Mouse (Mus musculus) left cerebral cortex, adult 2 months (tissue): Measurements from ENCODE around the gene Adgrv1. TPM values are rescaled to one million over a fixed set of nuclear protein-coding genes. Genes with fewer than 3 reads are reported as not detected.

Experiments
- DNase-seq, 2 experiments: peaks; one replicate each; pipeline ENCODE4 v3.0.0; 2021 to 2022; ENCODE audit warnings: low spot score in 2 of 2, mixed read lengths in 1 of 2; ENCODE audit errors: extremely low spot score in 1 of 2
- H3K27ac ChIP-seq: fragments of 200-600 bp; 2 replicates; pipeline ENCODE4 v1.8.1; 2022
- H3K4me3 ChIP-seq: fragments of 200-600 bp; 2 replicates; pipeline ENCODE4 v1.8.1; 2022
- CTCF ChIP-seq: fragments of 200-600 bp; IDR thresholded peaks from 2 replicates; pipeline ENCODE4 v1.8.1; 2022; ENCODE audit warnings: antibody characterized with exemption, mild to moderate bottlenecking, moderate library complexity
- intact Hi-C: fragments of 180-260 bp; cut with DNase I; formaldehyde crosslinking; loops from one replicate; pipeline ENCODE4 v1.15.1; 2025
- total RNA-seq, 2 experiments: library from RNA; stranded (reverse); gene quantifications; 2 replicates each; pipeline ENCODE4 v1.2.3; 2021

Gene Adgrv1
- total RNA-seq, 2 experiments from 2014 or later: 1.4 to 1.6 TPM

DNA sequence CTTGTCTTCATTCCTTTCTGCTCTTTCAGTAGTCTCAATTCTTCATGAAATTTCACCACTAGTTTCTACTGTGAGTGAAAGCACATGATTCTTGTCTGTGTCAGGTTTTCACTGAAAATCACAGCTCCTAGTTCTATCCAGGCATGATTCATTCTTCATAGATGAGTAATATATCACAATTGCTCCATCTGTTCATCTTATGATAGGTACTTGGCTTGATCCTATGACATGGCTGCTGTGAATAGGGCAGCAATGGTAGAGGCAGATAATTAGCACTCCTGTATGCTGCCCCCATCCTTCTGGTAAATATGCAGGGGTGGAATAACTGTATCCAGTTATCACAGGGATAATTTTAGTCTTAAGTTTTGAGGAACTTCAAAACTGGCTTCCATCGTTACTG is 368.5 kb downstream of the Adgrv1 start:
- intact Hi-C loops: no loop called here
- no peak for DNase-seq
- Histone ChIP-seq H3K27ac (no peak overlapping the region), H3K4me3 (no peak overlapping the region)
- TF ChIP-seq CTCF: no peak

DNA sequence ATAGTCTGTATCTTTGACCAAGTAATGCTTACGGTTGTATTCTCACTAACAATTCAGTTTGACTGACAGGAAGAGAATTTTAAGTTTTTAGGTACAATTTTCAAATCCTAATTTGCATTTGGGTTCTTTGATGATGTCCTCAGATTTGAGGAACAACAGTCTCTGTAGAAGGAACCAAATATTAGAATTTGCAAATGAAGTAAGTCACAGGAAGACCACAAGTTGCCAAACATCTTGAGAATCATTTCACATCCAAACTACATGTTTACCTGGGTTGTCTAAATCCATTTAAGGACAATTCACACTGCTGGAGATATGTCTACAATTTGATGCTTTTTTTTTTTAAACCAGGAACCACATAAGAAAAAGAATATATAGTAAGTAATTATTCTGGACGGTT is 391.8 kb downstream of the Adgrv1 start:
- no peak for DNase-seq
- H3K4me3 ChIP-seq: no peak overlapping the region
- TF ChIP-seq CTCF: no peak
- intact Hi-C loops: no loop called here
- H3K27ac ChIP-seq: no peak overlapping the region

DNA sequence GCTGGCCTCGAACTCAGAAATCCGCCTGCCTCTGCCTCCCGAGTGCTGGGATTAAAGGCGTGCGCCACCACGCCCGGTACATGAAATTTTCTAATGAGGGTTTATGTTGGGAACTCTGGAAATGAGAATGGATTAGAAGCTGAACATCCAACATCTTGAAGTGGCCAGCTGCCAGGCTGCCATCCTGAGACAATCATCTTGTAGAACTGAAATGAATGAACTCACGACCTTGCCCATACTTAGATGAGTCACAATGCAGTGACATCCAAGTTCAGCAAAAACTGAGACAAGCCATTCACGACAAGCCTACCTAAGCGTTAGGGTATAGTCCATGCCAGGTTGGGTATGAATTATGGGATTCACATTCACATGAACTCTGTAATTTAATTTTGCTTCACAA is 393.1 kb downstream of the Adgrv1 start:
- TF ChIP-seq CTCF: no peak
- intact Hi-C loops: no loop called here
- no peak for DNase-seq

DNA sequence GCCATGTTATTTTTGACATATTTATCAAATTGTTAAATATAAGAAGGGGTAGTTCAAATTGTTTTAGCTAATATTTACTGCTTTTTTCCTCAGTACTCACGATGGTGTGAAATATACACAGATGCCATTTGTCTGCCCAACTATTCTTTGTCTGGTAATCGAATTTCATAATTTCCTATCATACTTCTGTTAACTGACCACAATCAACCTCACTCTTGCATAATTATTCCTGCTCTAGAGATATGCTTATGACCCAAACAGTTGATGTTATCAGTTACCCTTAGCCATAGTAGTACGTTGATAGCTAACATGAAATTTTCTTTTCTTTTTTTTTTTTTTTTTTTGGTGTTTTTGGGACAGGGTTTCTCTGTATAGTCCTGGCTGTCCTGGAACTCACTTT is 393.5 kb downstream of the Adgrv1 start:
- intact Hi-C loops: no loop called here
- DNase-seq: no peak
- no peak overlapping the region for H3K4me3 ChIP-seq
- H3K27ac ChIP-seq: no peak overlapping the region
- no peak for TF ChIP-seq CTCF

More for the DNA sequence above, 393.1 kb downstream of the Adgrv1 start:
- no peak overlapping the region for H3K4me3 ChIP-seq
- H3K27ac ChIP-seq: no peak overlapping the region

DNA sequence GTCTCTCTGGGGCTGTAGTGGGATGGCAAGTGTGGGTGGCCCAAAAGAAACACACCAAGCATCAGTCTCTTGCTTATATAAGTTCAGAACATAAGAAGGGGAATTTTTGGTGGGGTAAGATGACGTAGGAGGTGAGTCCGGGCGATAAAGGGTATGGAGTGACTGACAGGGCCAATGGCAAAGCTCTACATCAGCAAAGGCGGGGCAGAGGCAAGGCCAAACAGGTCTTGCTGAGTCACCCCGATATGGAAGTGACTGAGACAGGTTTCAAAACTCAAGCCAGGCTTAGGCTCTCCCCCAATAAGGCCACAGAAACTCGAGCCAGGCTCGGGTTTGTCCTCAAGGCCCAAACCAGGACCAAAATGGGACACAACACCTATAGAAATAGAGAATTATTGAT is 394.1 kb downstream of the Adgrv1 start:
- H3K4me3 ChIP-seq: no peak overlapping the region
- intact Hi-C loops: no loop called here
- no peak for DNase-seq
- no peak for TF ChIP-seq CTCF
- H3K27ac ChIP-seq: no peak overlapping the region

DNA sequence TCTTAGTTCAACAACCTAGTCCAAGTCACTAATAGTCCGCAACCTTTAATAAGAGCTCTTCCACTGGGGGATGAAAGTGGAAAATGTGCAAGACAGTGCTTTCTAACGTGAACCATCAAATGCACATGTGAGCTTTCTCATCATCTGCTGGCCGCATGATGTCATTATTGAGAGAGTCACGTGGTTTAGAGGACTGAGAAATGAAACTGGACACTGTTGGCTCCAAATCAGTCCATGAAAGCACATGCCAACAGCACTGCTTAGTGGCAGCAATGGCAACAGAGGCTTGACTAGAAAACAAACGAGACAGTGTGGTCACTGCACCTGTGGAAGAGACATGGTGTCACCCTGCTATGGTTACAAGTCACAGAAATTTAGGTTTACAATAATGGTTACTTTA is 395.0 kb downstream of the Adgrv1 start:
- Histone ChIP-seq H3K27ac (no peak overlapping the region), H3K4me3 (no peak overlapping the region)
- no peak for TF ChIP-seq CTCF
- intact Hi-C loops: no loop called here
- DNase-seq: no peak

DNA sequence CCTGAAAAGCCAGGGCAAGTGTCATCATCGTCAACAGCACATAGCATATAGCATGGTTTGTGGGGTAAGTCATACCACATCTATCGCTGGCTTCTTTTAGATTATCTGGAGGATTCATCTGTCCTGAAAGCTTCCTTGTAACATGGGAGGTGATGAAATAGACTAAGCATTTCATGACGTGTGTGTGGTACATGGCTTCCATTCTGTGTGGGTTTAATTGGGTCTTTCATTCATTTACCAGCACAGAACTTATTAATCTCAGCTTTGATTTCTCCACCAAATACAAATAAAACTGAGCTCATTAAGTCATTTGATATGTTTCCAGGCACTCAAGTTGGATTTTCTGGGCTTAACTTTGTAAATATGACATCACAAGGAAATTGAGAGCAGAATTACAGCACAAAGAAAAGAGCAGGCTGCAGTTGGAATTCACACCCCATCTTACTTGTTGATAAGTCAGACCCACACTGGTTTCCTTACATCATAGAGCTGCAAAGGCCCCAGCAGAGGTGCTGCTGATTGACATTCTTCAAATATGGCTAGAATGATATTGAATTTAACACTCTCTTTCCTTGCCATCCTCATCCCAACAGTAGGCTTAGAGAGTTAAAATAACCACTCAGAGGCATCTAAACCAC is 396.1 kb downstream of the Adgrv1 start:
- intact Hi-C loops: no loop called here
- H3K27ac ChIP-seq: no peak overlapping the region
- TF ChIP-seq CTCF: no peak
- H3K4me3 ChIP-seq: no peak overlapping the region
- DNase-seq: no peak

DNA sequence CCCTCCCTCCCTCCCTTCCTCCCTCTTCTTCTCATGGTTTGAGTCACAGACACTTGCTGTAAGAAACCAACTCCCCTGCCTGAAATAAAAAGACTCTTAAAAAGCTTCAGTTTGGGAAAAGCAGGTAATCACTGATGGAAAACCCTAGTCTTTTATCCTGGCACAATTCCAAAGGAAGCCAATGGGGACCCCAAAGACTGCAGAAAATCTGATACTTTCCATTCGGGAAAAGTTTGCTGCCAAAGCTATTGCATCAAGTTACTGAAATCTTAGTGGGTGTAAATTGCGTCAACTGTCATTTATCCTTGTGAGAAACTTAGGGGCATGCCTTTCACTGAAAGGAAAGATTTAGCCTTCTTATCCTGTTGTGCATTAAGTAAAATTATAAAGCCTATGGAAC is 398.9 kb downstream of the Adgrv1 start:
- DNase-seq: no peak
- intact Hi-C loops: no loop called here

DNA sequence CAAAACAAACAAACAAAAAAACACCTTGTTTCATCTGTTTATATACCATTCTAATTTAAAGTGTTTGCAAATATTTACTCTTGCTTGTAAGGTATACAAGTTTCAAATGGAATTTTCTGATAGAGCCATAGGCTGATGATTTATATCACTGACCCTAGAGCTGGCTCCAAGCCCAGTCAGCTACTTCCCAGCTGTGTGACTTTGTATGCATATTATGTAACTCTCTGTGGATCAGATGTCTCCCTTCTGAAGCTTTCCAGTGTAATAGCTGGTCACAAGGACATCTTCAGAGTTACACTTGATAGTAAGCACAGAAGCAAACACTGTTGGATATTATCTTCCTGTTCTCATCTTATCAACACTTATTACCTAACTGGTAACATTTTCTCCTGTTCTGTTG is 400.1 kb downstream of the Adgrv1 start:
- intact Hi-C loops: no loop called here
- TF ChIP-seq CTCF: no peak
- Histone ChIP-seq H3K4me3 (no peak overlapping the region), H3K27ac (no peak overlapping the region)
- DNase-seq: no peak

More for the DNA sequence above, 398.9 kb downstream of the Adgrv1 start:
- no peak overlapping the region for H3K4me3 ChIP-seq
- no peak for TF ChIP-seq CTCF
- no peak overlapping the region for H3K27ac ChIP-seq

DNA sequence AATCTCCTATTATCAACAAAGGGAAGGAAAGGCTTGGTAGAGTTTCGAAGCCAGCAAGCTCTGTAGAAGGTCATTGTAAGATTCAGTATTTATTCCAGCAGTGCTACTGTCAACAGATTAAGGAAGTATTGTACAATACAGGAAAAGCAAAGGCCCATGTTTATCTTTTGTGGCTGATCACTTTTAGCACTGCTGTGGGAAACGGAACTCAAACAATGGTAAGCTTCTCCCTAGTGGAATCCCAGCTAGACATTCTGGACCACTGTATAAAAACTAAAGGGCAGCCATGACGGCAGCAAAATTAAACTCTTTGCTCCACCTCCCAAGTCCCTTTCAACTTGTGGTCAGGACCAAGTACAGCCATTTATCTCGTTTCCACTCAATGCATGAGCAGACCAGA is 402.8 kb downstream of the Adgrv1 start:
- H3K27ac ChIP-seq: no peak overlapping the region
- intact Hi-C loops: no loop called here
- H3K4me3 ChIP-seq: no peak overlapping the region
- DNase-seq: no peak
- no peak for TF ChIP-seq CTCF

DNA sequence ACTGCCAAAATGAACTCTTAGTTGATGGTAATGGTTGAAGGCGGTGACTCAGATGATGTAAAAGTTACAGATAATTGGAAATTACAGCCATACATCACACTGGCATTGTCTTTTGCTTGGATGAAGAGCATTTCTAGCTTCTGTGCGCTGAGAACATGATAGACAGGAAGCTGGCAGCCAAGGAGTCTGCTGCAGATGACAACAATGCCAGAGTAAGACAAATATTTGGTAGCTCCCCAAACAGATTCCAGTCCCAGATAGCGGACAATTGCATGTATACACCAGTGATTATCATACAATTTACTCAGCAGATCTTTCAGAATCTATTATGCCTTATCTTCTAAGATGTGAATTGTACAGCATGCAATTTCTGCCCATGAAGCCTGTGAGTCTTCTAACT is 409.2 kb downstream of the Adgrv1 start:
- DNase-seq: no peak
- TF ChIP-seq CTCF: no peak
- intact Hi-C loops: no loop called here
- H3K4me3 ChIP-seq: no peak overlapping the region
- no peak overlapping the region for H3K27ac ChIP-seq

DNA sequence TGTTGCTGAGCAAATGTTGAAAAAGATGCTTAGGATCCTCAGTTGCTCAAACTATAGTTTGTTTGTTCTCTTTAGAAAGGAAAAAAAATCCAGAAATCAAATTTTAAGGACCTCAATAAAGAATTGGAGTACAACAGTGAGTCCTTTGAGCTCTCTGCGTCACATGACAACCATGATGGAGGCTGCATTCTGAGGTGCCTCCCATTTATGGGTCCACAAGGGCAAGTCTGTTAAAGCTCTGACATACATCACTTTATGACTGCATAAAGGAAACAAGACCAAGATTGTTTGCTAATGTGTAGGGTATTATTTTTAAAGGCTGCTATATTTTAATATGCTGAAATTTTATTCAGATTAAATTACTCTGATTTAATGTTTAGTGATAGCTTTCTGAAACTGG is 410.6 kb downstream of the Adgrv1 start:
- DNase-seq: no peak
- TF ChIP-seq CTCF: no peak
- Histone ChIP-seq H3K4me3 (no peak overlapping the region), H3K27ac (no peak overlapping the region)
- intact Hi-C loops: no loop called here

DNA sequence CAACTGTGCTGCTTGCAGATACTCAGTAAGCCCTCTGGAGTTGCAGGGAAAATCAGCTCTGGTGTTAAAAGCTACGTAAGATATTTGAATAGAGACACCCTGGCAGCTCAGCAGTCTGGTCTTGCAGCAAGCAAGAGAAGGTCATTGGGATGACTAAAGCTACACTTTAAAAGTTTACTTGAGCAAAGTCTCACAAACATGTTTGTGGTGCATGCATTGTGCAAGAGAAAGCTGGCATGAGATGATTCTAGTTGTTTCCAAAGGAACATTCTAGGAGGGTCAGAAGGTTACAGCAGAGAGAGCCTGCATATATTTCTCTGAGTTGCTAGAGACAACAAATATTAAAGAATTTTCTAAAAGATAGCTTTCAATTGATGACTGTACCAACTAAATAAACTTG is 421.5 kb downstream of the Adgrv1 start:
- Histone ChIP-seq H3K27ac (no peak overlapping the region), H3K4me3 (no peak overlapping the region)
- no peak for TF ChIP-seq CTCF
- intact Hi-C loops: loop anchor here (2.0 kb wide), 1 partner anchor 19 kb away; no protein-coding TSS in a partner anchor
- DNase-seq: no peak
